8 mouse cellular contexts compared by ENCODE assay signal in the genomic region with DNA sequence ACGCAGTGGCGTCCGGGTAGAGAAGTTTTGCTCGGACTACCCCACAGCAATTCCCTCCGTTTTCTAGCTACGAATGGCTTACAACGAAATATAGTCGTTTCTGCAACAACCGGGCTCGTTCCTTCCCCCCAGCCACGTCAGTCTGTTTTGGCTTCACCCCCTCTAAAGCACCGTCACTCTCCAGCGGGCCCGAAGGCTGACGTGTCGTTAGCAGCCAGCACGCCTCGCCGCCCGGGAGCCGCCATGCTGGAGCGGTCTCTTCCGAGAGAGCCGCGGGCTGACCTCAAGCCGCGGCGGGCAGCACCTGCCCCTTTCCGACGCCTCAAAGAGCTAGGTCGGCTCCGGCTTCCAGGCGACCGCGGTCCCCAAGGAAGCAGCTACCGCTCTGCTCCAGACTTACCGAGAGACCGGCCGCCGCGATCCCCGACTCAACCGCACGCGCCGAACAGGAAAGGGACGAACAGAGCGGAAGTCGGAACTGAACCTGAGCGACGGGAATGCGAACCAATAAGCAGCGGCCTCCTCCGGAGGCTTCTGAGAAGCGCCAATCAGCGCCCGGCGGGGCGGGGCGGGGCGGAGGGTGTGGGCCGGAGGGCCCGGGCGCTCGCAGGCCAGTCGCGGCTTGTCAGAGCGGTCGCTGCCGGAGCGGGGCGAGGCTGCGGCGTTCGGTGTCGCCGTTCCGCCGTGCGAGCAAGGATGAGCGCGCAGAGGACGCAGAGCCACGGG. TPM values are rescaled to one million over a fixed set of nuclear protein-coding genes. Genes with fewer than 3 reads are reported as not detected.
A peak's percentile ranks its signal among the peaks of the same experiment; 100 is the strongest.
DNase-seq lines count a peak whose midpoint lies in the region; ATAC-seq and TF ChIP-seq lines count a peak whose summit lies in the region.

Gene Rpl36al (minus strand): TSS at position 501 of the 726 bp plus-strand sequence.
Gene Mgat2 (plus strand): TSS at position 575 of the 726 bp plus-strand sequence.

- no peaks in the 10 kb centered on the region for H3K27me3 ChIP-seq in Patski
- H3K27me3 ChIP-seq in hindbrain, embryonic 13.5 days = no peaks in the 10 kb centered on the region

- H3K36me3 ChIP-seq in hindbrain, embryonic 13.5 days = peaks cover 14% of the 10 kb centered on the region

- DNase-seq in Patski (ENCODE audit: low read depth, low spot score) = peak; percentile 89
- peak; percentile 100 for DNase-seq in cerebellum, postnatal 14 days
- DNase-seq in frontal cortex, postnatal 14 days (ENCODE audit: low spot score in 2 of 2) = peak; percentile 95 to 99
- DNase-seq in layer of hippocampus, postnatal 25 days (ENCODE audit: extremely low spot score in 1 of 2, low spot score in 1 of 2) = peak; percentile 98 to 99
- peak; percentile 99 for DNase-seq in lung, postnatal 25 days (ENCODE audit: low spot score)
- peak; percentile 100 for DNase-seq in retina, embryonic 14.5 days (ENCODE audit: low spot score)
- peak; percentile 99 for DNase-seq in thymus, postnatal 4 days

- in situ Hi-C loops in Patski (cut with MboI; ENCODE audit: low pct_unique_long_range_greater_than_20kb) = no loop called here

- peak within 1 kb of the TSS; percentile 95 for H3K27ac ChIP-seq in hindbrain, embryonic 13.5 days

- H3K4me1 ChIP-seq in hindbrain, embryonic 13.5 days (replicated peaks) = peaks cover 30% of the 10 kb centered on the region

- TF ChIP-seq CTCF in Patski (IDR thresholded peaks at IDR 0.05) = no peak

- POLR2A ChIA-PET in Patski (lab: Charles Lee) = interaction anchor here (0.6 to 1.6 kb wide), 4 partner anchors 8 to 511 kb away, joined by 3 to 6 read pairs (median 4); partner anchors contain the start of gene Gm49383

- H3K9ac ChIP-seq in hindbrain, embryonic 13.5 days = peak within 1 kb of the TSS; percentile 96

- under 1% methylated on average over 83 of the region's 84 CpGs for WGBS in hindbrain, embryonic 13.5 days

- CTCF ChIA-PET in Patski (lab: Charles Lee) = no interaction called here

- peak within 1 kb of the TSS; percentile 90 for H3K4me2 ChIP-seq in hindbrain, embryonic 13.5 days

- peak within 1 kb of the TSS; percentile 90 for H3K4me3 ChIP-seq in hindbrain, embryonic 13.5 days

- ATAC-seq in Patski = peak; percentile 98
- ATAC-seq in hindbrain, embryonic 13.5 days (ENCODE audit: low FRiP score) = peak; percentile 99

- no peaks in the 10 kb centered on the region for H3K9me3 ChIP-seq in hindbrain, embryonic 13.5 days

RNA-seq across cellular contexts. Expression of gene Rpl36al, which starts in this region (rescaled TPM):
- 455 TPM for polyA plus RNA-seq in Patski (2021)
- 410 and 412 TPM in 2 replicates for polyA plus RNA-seq in hindbrain, embryonic 13.5 days (2015; fragmentation: Nextera tagmentation; extraction: Ambion mirVana)
- 100 to 1,000 TPM; 177 to 208 TPM for total RNA-seq in layer of hippocampus, postnatal 25 days (2021)

RNA-seq across cellular contexts. Expression of gene Mgat2, which starts in this region (rescaled TPM):
- polyA plus RNA-seq in Patski (2021) = 65.9 TPM
- 32.8 and 34.1 TPM in 2 replicates for polyA plus RNA-seq in hindbrain, embryonic 13.5 days (2015; fragmentation: Nextera tagmentation; extraction: Ambion mirVana)
- total RNA-seq in layer of hippocampus, postnatal 25 days (2021) = 10 to 100 TPM; 27.4 to 29.6 TPM

Comparison
In these comparisons a context has a peak if more than half of its experiments do, and no peak if none do; other contexts are left out.
1. Peak in every context shown above with its lines: DNase-seq, ATAC-seq, H3K4me3 ChIP-seq and H3K27ac ChIP-seq.